Mouse (Mus musculus) heart, embryonic 11.5 days (tissue): ENCODE results near the gene Gnat1. TPM values are rescaled to one million over a fixed set of nuclear protein-coding genes. Genes with fewer than 3 reads are reported as not detected.
A peak's percentile ranks its signal among the peaks of the same experiment; 100 is the strongest.

Experiments
- ATAC-seq: fragments of 200-750 bp; cut with Nextera tagmentation; replicated peaks from 2 replicates; pipeline ENCODE4 v1.8.0; 2017; ENCODE audit warnings: moderate library complexity; ENCODE audit not compliant: insufficient number of reproducible peaks, low FRiP score, low TSS enrichment
- H3K27ac ChIP-seq: fragments of 300-500 bp; sonication (generic); 2 replicates; pipeline ENCODE4 v1.5.1; 2014; ENCODE audit warnings: mild to moderate bottlenecking, low read depth, low read length
- H3K27me3 ChIP-seq: fragments of 300-500 bp; sonication (generic); 2 replicates; pipeline ENCODE4 v1.6.1; 2014; ENCODE audit warnings: mild to moderate bottlenecking, low read length, mixed read lengths; ENCODE audit not compliant: control insufficient read depth, insufficient read depth
- H3K36me3 ChIP-seq: fragments of 300-500 bp; sonication (generic); 2 replicates; pipeline ENCODE4 v1.6.1; 2014; ENCODE audit warnings: mild to moderate bottlenecking, low read length, moderate library complexity, mixed read lengths; ENCODE audit not compliant: control insufficient read depth, insufficient read depth
- H3K4me1 ChIP-seq: fragments of 300-500 bp; sonication (generic); 2 replicates; pipeline ENCODE4 v1.6.1; 2014; ENCODE audit warnings: low read length; ENCODE audit not compliant: control insufficient read depth, insufficient read depth
- H3K4me2 ChIP-seq: fragments of 300-500 bp; sonication (generic); 2 replicates; pipeline ENCODE4 v1.6.1; 2014; ENCODE audit warnings: mild to moderate bottlenecking, moderate library complexity
- H3K4me3 ChIP-seq: fragments of 300-500 bp; sonication (generic); 2 replicates; pipeline ENCODE4 v1.5.1; 2014; ENCODE audit warnings: low read depth, low read length
- H3K9ac ChIP-seq: fragments of 300-500 bp; sonication (generic); 2 replicates; pipeline ENCODE4 v1.6.1; 2014; ENCODE audit warnings: mild to moderate bottlenecking, low read depth, low read length, moderate library complexity
- H3K9me3 ChIP-seq: fragments of 300-500 bp; sonication (generic); replicated peaks from 2 replicates; pipeline ENCODE4 v1.6.1; 2016; ENCODE audit warnings: low read length; ENCODE audit not compliant: control insufficient read depth
- WGBS: fragments of 180-500 bp; shearing (Covaris S2); extraction: QIAGEN DNeasy Blood & Tissue Kit; methylation state at CpG from one replicate; pipeline ENCODE4 v1.1.7; 2014; ENCODE audit not compliant: insufficient replicate concordance; 5-methylcytosine and 5-hydroxymethylcytosine counted together
- polyA plus RNA-seq: library from polyadenylated mRNA; unstranded; fragments of >200 nt; fragmentation: Nextera tagmentation; extraction: Ambion mirVana; gene quantifications from 2 replicates; pipeline ENCODE4 v1.2.1, GENCODE M21; 2014

Gnat1 gene
- polyA plus RNA-seq, 1 experiment from 2014 or later, result 1.2 TPM

- peak; percentile 60 for ATAC-seq
- peak overlapping the region; percentile 44 for H3K4me2 ChIP-seq
- H3K36me3 ChIP-seq, result peaks cover 13% of the 10 kb centered on the region
- no peaks in the 10 kb centered on the region for H3K27me3 ChIP-seq
- 0 out of 2 replicates have a peak overlapping the region, but pooled peaks have one; percentile 5 for H3K4me3 ChIP-seq
- H3K9me3 ChIP-seq, result no peaks in the 10 kb centered on the region
- peaks cover 73% of the 10 kb centered on the region for H3K4me1 ChIP-seq
- H3K27ac ChIP-seq, result peak overlapping the region; percentile 82
- WGBS, result 7% methylated on average over 2 of the region's 2 CpGs
- peak overlapping the region; percentile 67 for H3K9ac ChIP-seq
Measured at GRCm38 (mm10) chr9:107626844-107627277, 52.7 kb downstream of the Gnat1 start.

GRCm38 (mm10) chr9:107626158-107626843 is 53.2 kb downstream of the Gnat1 start:
- Histone ChIP-seq H3K27me3 (no peaks in the 10 kb centered on the region), H3K36me3 (peaks cover 13% of the 10 kb centered on the region), H3K4me1 (peaks cover 67% of the 10 kb centered on the region), H3K4me3 (no peak overlapping the region), H3K9me3 (no peaks in the 10 kb centered on the region), H3K27ac (peak overlapping the region; percentile 82), H3K4me2 (peak overlapping the region; percentile 44), H3K9ac (peak overlapping the region; percentile 67)
- WGBS, result 40% methylated on average over 15 of the region's 15 CpGs
- no peak for ATAC-seq

GRCm38 (mm10) chr9:107625351-107626128 is 54.0 kb downstream of the Gnat1 start:
- Histone ChIP-seq H3K36me3 (peaks cover 13% of the 10 kb centered on the region), H3K9me3 (no peaks in the 10 kb centered on the region), H3K27me3 (no peaks in the 10 kb centered on the region), H3K27ac (0 out of 2 replicates have a peak overlapping the region, but pooled peaks have one; percentile 36), H3K4me2 (no peak overlapping the region), H3K4me1 (peaks cover 60% of the 10 kb centered on the region), H3K4me3 (no peak overlapping the region), H3K9ac (peak overlapping the region; percentile 34; the same call in 1 of the 2 replicates)
- WGBS, result 90% methylated on average over 12 of the region's 12 CpGs
- ATAC-seq, result no peak

- H3K27me3 ChIP-seq, result no peaks in the 10 kb centered on the region
- H3K4me2 ChIP-seq, result no peak overlapping the region
- no peak for ATAC-seq
- peaks cover 60% of the 10 kb centered on the region for H3K4me1 ChIP-seq
- no peak overlapping the region for H3K4me3 ChIP-seq
- peaks cover 13% of the 10 kb centered on the region for H3K36me3 ChIP-seq
- no peak overlapping the region for H3K9ac ChIP-seq
- WGBS, result 86% methylated on average over 3 of the region's 3 CpGs
- H3K27ac ChIP-seq, result peak overlapping the region; percentile 36
- H3K9me3 ChIP-seq, result no peaks in the 10 kb centered on the region
Measured at GRCm38 (mm10) chr9:107624951-107625350, 54.6 kb downstream of the Gnat1 start.

- Histone ChIP-seq H3K9ac (0 out of 2 replicates have a peak overlapping the region, but pooled peaks have one; percentile 34), H3K4me1 (peaks cover 60% of the 10 kb centered on the region), H3K4me2 (no peak overlapping the region), H3K27me3 (no peaks in the 10 kb centered on the region), H3K27ac (peak overlapping the region; percentile 36), H3K9me3 (no peaks in the 10 kb centered on the region), H3K4me3 (no peak overlapping the region), H3K36me3 (peaks cover 13% of the 10 kb centered on the region)
- WGBS, result 63% methylated on average over 5 of the region's 5 CpGs
- no peak for ATAC-seq
Measured at GRCm38 (mm10) chr9:107624539-107624938, 55.0 kb downstream of the Gnat1 start.

Other genes with a start within 250 kb of the Gnat1 start
- gene Tmem115, start 145.8 kb downstream of the Gnat1 start, polyA plus RNA-seq, result 37.0 and 40.6 TPM in 2 replicates
- 16.6 and 21.9 TPM in 2 replicates for gene Cyb561d2, start 137.5 kb downstream of the Gnat1 start, polyA plus RNA-seq
- 26.8 TPM in 2 replicates for gene Nprl2, start 137.5 kb downstream of the Gnat1 start, polyA plus RNA-seq
- gene Zmynd10, start 132.4 kb downstream of the Gnat1 start, polyA plus RNA-seq, result not detected in 2 replicates
- gene Rassf1, start 128.2 kb downstream of the Gnat1 start, polyA plus RNA-seq, result 38.9 and 45.7 TPM in 2 replicates
- 60.4 and 63.3 TPM in 2 replicates for gene Tusc2, start 116.5 kb downstream of the Gnat1 start, polyA plus RNA-seq
- 105 and 117 TPM in 2 replicates for gene Hyal2, start 111.8 kb downstream of the Gnat1 start, polyA plus RNA-seq
- gene Hyal1, start 102.8 kb downstream of the Gnat1 start, polyA plus RNA-seq, result 3.4 and 3.5 TPM in 2 replicates
- gene Naa80, start 100.8 kb downstream of the Gnat1 start, polyA plus RNA-seq, result 12.2 and 15.2 TPM in 2 replicates
- gene Hyal3, start 98.9 kb downstream of the Gnat1 start, polyA plus RNA-seq, result 0.14 and 0.33 TPM in 2 replicates
- gene Ifrd2, start 92.1 kb downstream of the Gnat1 start, polyA plus RNA-seq, result 57.5 and 59.1 TPM in 2 replicates
- 5.1 and 5.3 TPM in 2 replicates for gene Sema3b, start 70.5 kb downstream of the Gnat1 start, polyA plus RNA-seq
- gene Gnai2, start 44.3 kb downstream of the Gnat1 start, polyA plus RNA-seq, result 308 and 316 TPM in 2 replicates
- gene Slc38a3, start 10.2 kb downstream of the Gnat1 start, polyA plus RNA-seq, result 2.8 and 3.3 TPM in 2 replicates
- 4.6 and 5.8 TPM in 2 replicates for gene Sema3f, start 30.8 kb upstream of the Gnat1 start, polyA plus RNA-seq
- gene Rbm5, start 91.3 kb upstream of the Gnat1 start, polyA plus RNA-seq, result 113 and 135 TPM in 2 replicates
- gene Rbm6, start 193.5 kb upstream of the Gnat1 start, polyA plus RNA-seq, result 46.0 and 51.3 TPM in 2 replicates
- gene Mon1a, start 208.4 kb upstream of the Gnat1 start, polyA plus RNA-seq, result 9.6 and 11.9 TPM in 2 replicates
- 1.3 and 1.6 TPM in 2 replicates for gene Mst1r, start 227.2 kb upstream of the Gnat1 start, polyA plus RNA-seq
- gene Actl11, start 248.8 kb upstream of the Gnat1 start, polyA plus RNA-seq, result not detected in 2 replicates